Mouse (Mus musculus) monocyte, adult 5-6 weeks (primary cell): ENCODE measurements around the gene Rbfox3. TPM values are rescaled to one million over a fixed set of nuclear protein-coding genes. Genes with fewer than 3 reads are reported as not detected.

Experiments used
- ATAC-seq: fragments of 153-309, 156-312 bp; replicated peaks from 2 replicates; pipeline ENCODE4 v1.8.0; 2017; ENCODE audit warnings: mild to moderate bottlenecking; ENCODE audit not compliant: low TSS enrichment, insufficient number of reproducible peaks, severe bottlenecking, poor library complexity, low FRiP score
- total RNA-seq: library from RNA; stranded (forward); fragments of 200-1000, 200-491, 200-594 nt; gene quantifications from 3 replicates; pipeline ENCODE4 v1.2.3, GENCODE M21; 2017

Gene Rbfox3
- total RNA-seq, result not detected in 3 replicates

DNA sequence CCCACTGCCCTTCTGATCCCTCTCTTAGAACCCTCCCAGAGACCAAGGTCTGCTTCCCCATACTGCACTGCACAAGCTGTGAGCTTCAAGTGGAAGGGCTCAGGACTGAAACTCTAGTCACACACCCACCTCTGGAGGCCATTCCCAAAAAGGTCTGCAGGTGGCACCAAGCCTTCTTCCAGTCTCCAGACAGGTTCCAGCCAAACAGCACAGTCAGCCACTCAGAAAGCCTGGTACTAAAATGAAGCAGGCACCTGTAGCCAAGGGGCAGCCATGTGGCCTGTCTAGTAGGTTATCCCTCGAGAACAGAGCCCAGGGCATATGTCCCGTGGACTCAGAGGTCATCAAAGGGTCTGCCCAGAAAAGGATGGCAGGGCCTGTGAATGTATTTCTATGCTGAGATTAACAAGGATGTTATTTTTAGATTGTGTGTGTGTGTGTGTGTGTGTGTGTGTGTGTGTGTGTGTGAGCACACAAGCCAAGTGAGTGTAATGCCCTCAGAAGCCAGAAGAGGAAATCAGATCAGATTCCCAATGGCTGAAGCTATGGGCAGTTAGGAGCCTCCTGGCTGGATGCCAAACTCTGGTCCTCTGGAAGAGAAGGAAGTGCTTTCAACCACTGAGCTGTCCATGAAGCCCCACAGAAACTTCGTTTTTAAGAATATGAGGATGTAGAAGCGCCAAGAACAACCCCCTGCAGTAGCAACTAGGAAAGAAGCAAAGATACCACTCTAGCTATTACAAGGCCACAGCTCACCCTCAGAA, at the start of gene Rbfox3:
Gene Rbfox3 (minus strand): TSS at position 291 of the 764 bp plus-strand sequence.
- ATAC-seq, result no peak

DNA sequence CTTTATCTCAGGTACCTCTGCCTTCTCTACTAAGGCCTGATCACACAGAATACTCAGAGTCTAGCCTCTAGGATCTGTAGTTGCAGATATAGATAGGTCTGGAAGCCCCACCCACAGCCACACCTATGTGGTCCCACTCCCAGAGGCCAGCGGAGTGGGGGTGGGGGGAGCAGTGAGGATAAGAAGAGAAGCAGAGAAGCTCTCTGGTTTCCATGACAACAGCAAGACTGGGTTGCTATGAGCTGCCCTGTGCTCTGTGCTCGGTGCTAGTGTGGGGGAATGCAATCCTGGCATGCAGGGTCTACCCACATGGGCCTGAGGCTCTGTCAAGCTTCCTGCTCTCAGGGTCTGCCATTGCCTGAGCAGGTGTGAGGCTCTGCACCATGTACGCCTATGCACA, 49.3 kb upstream of the Rbfox3 start:
- no peak for ATAC-seq

DNA sequence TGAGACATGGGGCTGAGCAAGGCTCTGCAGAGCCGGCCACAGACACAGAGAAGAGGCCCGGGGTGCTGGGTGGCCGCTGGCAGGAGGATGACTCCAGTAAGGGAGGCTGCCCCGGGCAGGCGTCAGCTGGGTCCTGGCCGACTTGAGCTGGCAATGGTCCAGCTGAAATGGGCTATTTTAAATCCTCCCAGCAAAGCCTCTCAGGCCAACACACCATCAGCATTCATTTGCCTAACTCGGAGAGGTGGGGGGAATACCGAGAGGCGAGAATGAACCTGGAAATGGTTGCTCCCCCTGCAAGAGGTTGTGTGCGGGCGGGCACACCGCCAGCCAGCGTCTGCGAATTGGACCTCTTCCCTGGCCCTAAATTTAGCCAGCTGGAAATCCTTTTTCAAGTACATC, 45.7 kb upstream of the Rbfox3 start:
- ATAC-seq, result no peak

DNA sequence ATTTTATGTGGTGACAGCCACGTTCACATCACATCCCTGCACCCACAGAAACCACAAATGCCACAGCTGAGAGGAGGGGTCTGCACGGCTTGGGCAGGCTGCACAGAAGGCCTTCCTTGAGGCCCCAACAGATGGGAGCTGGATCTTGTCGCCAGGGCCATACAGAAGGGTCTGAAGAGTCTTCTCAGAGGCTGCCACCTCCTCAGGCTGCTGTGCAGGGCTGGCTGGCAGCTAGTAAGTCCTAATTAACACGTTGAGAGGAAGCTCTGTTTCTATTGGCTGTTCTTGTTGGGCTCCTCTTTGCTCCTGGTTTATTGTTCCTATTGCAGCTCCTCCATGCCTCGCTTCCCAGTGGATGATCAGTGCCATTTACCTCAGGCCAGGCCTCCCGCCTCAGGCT, 43.6 kb upstream of the Rbfox3 start:
- no peak for ATAC-seq

DNA sequence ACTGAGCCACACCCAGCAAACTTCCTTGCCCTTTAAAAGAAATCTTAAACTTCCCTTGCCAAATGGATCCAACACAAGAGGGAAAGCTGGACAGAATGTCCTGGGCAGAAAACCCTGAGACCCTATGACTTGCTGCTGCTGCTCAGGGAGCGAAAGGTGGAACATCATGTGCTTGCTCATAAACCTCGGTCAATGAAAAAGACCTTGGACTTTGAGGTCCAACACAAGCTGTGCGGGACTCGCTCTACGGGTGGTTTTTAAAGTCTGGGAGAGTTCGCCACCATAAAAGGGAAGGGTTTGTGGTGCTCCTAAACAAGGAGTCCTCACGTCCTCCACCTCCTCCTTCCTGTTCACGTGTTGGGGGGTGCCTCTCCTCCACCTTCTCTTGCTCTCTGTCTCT, 34.5 kb upstream of the Rbfox3 start:
- ATAC-seq, result no peak

DNA sequence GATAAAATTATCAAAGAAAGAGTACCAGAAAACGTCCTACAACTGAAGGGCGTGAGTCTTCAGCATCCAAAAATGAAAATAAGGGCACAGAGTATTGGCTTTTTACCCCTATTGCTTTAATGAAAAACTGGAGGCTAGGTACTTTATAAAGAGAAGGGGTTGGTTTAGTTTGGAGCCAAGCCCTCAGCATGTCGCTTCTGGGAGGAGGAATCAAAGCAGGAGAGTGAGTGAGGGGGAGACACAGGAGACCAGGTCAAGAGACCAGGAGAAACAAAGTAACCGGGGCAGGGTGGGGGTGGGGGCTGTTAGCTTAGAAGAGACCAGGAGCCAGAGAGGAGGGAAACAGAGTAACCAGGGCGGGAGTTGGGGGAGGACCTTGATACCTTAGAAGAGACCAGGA, 29.9 kb upstream of the Rbfox3 start:
- no peak for ATAC-seq

GRCm38 (mm10) chr11:118940539-118940938, 29.1 kb upstream of the Rbfox3 start:
- ATAC-seq, result no peak

DNA sequence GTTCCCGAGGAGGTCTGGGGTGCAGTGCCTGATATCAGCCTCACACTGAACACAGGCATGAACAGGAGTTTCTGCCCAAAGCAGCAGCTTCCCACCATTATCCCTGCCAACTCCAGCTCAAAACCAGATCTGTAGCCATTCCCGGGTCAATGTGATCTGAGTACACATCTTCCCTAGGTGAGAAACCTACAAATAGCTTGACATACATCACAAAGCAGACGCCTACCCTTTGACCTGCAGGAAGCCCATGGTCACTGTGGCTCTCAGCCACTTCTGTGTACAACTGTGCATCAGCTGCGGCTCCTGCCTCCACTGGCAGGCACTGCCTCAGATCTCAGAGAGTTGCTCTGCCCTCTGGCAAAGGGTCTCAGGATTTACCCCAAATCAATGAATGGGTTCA, 28.3 kb upstream of the Rbfox3 start:
- ATAC-seq, result no peak

- no peak for ATAC-seq
Measured at GRCm38 (mm10) chr11:118934925-118935324, 23.5 kb upstream of the Rbfox3 start.

- no peak for ATAC-seq
Measured at GRCm38 (mm10) chr11:118927081-118927480, 15.7 kb upstream of the Rbfox3 start.

GRCm38 (mm10) chr11:118921852-118922251, 10.5 kb upstream of the Rbfox3 start:
- ATAC-seq, result no peak

GRCm38 (mm10) chr11:118916423-118917030, 5.1 kb upstream of the Rbfox3 start:
- no peak for ATAC-seq

DNA sequence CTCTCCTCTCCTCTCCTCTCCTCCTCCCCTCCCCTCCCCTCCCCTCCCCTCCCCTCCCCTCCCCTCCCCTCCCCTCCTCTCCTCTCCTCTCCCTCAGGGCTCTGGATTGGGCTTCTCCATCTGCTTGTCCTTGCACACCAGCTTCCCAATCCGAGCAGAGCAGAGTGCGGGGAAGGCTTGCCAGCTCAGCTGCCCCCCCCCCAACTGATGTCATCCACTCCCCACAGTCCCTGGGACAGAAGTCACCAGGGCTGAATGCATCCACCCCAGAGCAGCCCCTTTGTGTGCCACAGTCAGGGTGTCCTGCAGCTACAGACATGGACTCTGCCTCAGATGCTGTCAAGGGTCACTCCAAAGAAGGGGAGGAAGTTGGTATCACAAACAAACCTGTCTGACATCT, 4.5 kb upstream of the Rbfox3 start:
- no peak for ATAC-seq

DNA sequence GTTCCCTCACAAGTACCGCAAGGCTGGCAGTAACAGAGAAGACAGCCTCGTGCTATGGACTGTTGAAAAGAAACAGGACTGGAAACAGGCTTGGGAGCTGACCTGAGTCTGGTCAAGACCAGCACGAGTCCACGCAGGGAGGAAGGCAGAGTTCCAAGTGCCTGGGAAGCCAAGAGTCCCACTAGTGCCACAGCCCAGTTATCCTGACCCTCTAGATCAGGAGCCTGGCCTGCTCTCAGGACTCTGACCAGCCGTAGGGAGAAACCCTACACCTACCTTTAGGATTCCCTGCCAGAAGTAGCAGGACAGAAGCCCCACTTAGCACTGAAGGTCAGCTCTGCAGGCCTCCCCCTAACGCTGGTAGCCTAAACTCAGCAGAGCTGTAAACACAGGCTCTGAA, 1.3 kb upstream of the Rbfox3 start:
- ATAC-seq, result no peak

DNA sequence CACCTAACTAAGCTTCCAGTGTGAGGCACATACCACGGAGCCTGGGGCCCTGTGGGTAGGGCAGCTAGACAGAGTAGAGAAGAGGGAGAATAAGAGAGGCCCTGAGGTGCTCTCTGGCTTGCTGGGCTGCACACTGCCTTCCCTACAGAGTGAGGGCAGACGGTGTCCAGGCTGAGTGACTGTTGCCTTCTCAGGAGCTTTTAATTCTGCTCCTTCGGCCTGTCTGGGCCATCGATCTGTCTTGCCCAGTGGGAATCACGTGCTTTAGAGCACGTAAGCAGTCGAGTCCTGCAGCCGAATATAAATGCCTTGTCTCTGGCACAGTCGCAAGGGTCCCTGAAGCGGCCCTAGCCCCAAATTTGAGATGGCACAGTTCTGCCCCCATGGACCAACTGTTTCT, 641 bp downstream of the Rbfox3 start:
- no peak for ATAC-seq

GRCm38 (mm10) chr11:118909814-118910201, 1.6 kb downstream of the Rbfox3 start:
- no peak for ATAC-seq

- no peak for ATAC-seq
Measured at GRCm38 (mm10) chr11:118908981-118909813, 2.2 kb downstream of the Rbfox3 start.

DNA sequence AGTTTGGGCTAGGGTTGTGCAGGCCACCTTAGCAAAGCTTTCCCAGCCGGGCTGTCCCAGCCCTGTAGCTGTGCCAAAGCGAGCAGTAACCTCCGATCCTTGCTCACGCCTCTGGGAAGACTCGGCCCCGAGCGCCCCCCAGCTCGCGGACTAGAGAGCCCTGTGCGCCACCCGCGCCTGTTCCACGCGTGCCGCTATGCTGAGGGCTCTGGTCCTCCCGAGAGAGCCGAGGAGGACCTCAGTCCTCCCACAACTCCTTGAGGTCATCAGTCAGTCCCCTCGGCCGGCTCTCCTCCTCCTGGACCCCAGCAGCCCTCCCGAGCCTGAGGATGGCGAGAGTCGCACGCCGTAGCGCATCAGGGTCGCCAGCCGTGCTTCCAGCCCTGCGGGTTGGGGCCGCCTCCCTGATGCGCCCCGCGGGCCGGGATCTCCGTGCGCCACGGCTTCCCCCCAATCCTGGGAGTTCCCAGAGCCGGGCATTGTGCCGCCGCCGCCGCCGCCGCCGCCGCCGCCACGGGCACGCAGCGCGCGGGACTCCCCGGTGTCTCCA, 2.9 kb downstream of the Rbfox3 start:
- ATAC-seq, result no peak
